Mouse (Mus musculus) Muller cell, postnatal 12 days (primary cell): ENCODE measurements around the gene 1700007K13Rik.

ENCODE experiments used
- DNase-seq: peaks from one replicate; pipeline ENCODE4 v3.0.0-alpha.2; 2015; ENCODE audit errors: inconsistent ontology term

1700007K13Rik gene

GRCm38 (mm10) chr2:28469461-28469860, 3.3 kb upstream of the 1700007K13Rik start:
- no peak for DNase-seq

GRCm38 (mm10) chr2:28468486-28469225, 2.5 kb upstream of the 1700007K13Rik start:
- DNase-seq = peak; percentile 9

- DNase-seq = peak; percentile 88
These were observed 1.8 kb upstream of the 1700007K13Rik start, which contains the start of gene Mrps2 for GRCm38 (mm10) chr2:28467860-28468485. TSS of gene Mrps2 (plus strand) at chr2:28468066.

- DNase-seq = no peak
These were observed 1.2 kb downstream of the 1700007K13Rik start for GRCm38 (mm10) chr2:28464919-28465318.

GRCm38 (mm10) chr2:28463919-28464318, 2.2 kb downstream of the 1700007K13Rik start:
- DNase-seq = no peak

GRCm38 (mm10) chr2:28456616-28457015, 9.5 kb downstream of the 1700007K13Rik start:
- peak; percentile 32 for DNase-seq

GRCm38 (mm10) chr2:28453539-28453938, 12.6 kb downstream of the 1700007K13Rik start:
- DNase-seq = no peak

GRCm38 (mm10) chr2:28451663-28452062, 14.5 kb downstream of the 1700007K13Rik start:
- DNase-seq = no peak

GRCm38 (mm10) chr2:28447315-28447670, 18.8 kb downstream of the 1700007K13Rik start:
- DNase-seq = no peak

- DNase-seq = peak; percentile 56
These were observed 19.4 kb downstream of the 1700007K13Rik start, which contains the start of gene Ppp1r26 for GRCm38 (mm10) chr2:28446515-28447314. TSS of gene Ppp1r26 (plus strand) at chr2:28446800.

GRCm38 (mm10) chr2:28446181-28446514, 20.0 kb downstream of the 1700007K13Rik start:
- no peak for DNase-seq

GRCm38 (mm10) chr2:28445082-28445481, 21.1 kb downstream of the 1700007K13Rik start:
- no peak for DNase-seq

GRCm38 (mm10) chr2:28440842-28441241, 25.3 kb downstream of the 1700007K13Rik start:
- DNase-seq = no peak

GRCm38 (mm10) chr2:28435401-28435800, 30.7 kb downstream of the 1700007K13Rik start:
- DNase-seq = no peak

GRCm38 (mm10) chr2:28433512-28433911, 32.6 kb downstream of the 1700007K13Rik start:
- DNase-seq = no peak

GRCm38 (mm10) chr2:28432811-28433210, 33.3 kb downstream of the 1700007K13Rik start:
- no peak for DNase-seq

- no peak for DNase-seq
These were observed 35.3 kb downstream of the 1700007K13Rik start for GRCm38 (mm10) chr2:28430846-28431245.

- DNase-seq = no peak
These were observed 38.9 kb downstream of the 1700007K13Rik start for GRCm38 (mm10) chr2:28427226-28427625.

- no peak for DNase-seq
These were observed 43.0 kb downstream of the 1700007K13Rik start for GRCm38 (mm10) chr2:28423167-28423566.

GRCm38 (mm10) chr2:28419898-28420297, 46.2 kb downstream of the 1700007K13Rik start:
- peak; percentile 78 for DNase-seq

GRCm38 (mm10) chr2:28418034-28418433, 48.1 kb downstream of the 1700007K13Rik start:
- peak; percentile 83 for DNase-seq

- DNase-seq = no peak
These were observed 49.6 kb downstream of the 1700007K13Rik start for GRCm38 (mm10) chr2:28416511-28416910.
